Mouse (Mus musculus) CH12.LX (cell line): ENCODE measurements at regions not wholly inside any gene's neighbourhood (a gene's known extent, or its start where the extent isn't known, plus 50 kb on each side); places are given as distances from the start of the nearest gene placed in this dataset.

Source experiments
- CTCF ChIP-seq, 2 experiments: IDR thresholded peaks in 1 of 2; conservative IDR thresholded peaks in 1 of 2; 2 replicates each; pipeline ENCODE4 v1.5.1; 2011 to 2012; ENCODE audit warnings: low read depth in 2 of 2, low read length in 2 of 2, improper control_type of control experiment in 1 of 2, inconsistent platforms in 1 of 2, mild to moderate bottlenecking in 1 of 2, moderate library complexity in 1 of 2
- EP300 ChIP-seq: IDR thresholded peaks from 2 replicates; pipeline ENCODE4 v1.6.1; 2011; ENCODE audit warnings: low read length, improper control_type of control experiment
- HCFC1 ChIP-seq: IDR thresholded peaks from 2 replicates; pipeline ENCODE4 v1.6.1; 2012; ENCODE audit warnings: low read depth, mild to moderate bottlenecking, inconsistent platforms, low read length, improper control_type of control experiment
- NRF1 ChIP-seq: IDR thresholded peaks from 2 replicates; pipeline ENCODE4 v1.6.1; 2014; ENCODE audit warnings: low read depth, mild to moderate bottlenecking, inconsistent platforms, low read length, improper control_type of control experiment, moderate library complexity
- RCOR1 ChIP-seq: conservative IDR thresholded peaks from 2 replicates; pipeline ENCODE4 v1.6.1; 2012; ENCODE audit warnings: low read depth, mild to moderate bottlenecking, inconsistent platforms, low read length, improper control_type of control experiment
- SIN3A ChIP-seq: IDR thresholded peaks from 2 replicates; pipeline ENCODE4 v1.6.1; 2012; ENCODE audit warnings: low read length, improper control_type of control experiment, inconsistent platforms
- UBTF ChIP-seq: IDR thresholded peaks from 2 replicates; pipeline ENCODE4 v1.6.1; 2012; ENCODE audit warnings: low read depth, mild to moderate bottlenecking, inconsistent platforms, low read length, improper control_type of control experiment, moderate library complexity

GRCm38 (mm10) chr8:92029516-92029915 lies 227.6 kb upstream of the Irx3 start:
- TF ChIP-seq HCFC1 (no peak), RCOR1 (no peak), CTCF (conservative IDR thresholded peaks at IDR 0.05 in 1 of 2, IDR thresholded peaks at IDR 0.05 in 1 of 2; ENCODE audit: low read depth in 2 of 2, low read length in 2 of 2) (no peak), EP300 (no peak), UBTF (no peak), SIN3A (no peak), NRF1 (no peak)
